Mouse (Mus musculus) heart, adult 2 months (tissue): ENCODE results near the gene Tshr. TPM values are rescaled to one million over a fixed set of nuclear protein-coding genes. Genes with fewer than 3 reads are reported as not detected.
"Not testable (repeated sequence)": the region's sequence is repeated elsewhere in the genome, so short reads cannot be mapped to it uniquely, and the experiment has no call there.

Experiments used
- DNase-seq, 2 experiments: peaks; one replicate each; pipeline ENCODE4 v3.0.0; 2021
- H3K27ac ChIP-seq: fragments of 200-600 bp; 2 replicates; pipeline ENCODE4 v1.8.1; 2022
- H3K27me3 ChIP-seq: fragments of 200-500 bp; 2 replicates; pipeline ENCODE4 v1.6.1; 2012; ENCODE audit warnings: mild to moderate bottlenecking, low read length, inconsistent platforms, mixed read lengths; ENCODE audit not compliant: control insufficient read depth, insufficient read depth
- H3K36me3 ChIP-seq: fragments of 200-500 bp; 2 replicates; pipeline ENCODE4 v1.6.1; 2012; ENCODE audit warnings: low read length, inconsistent platforms; ENCODE audit not compliant: control insufficient read depth, insufficient read depth
- H3K4me1 ChIP-seq: fragments of 200-500 bp; 2 replicates; pipeline ENCODE4 v1.6.1; 2011; ENCODE audit warnings: low read length; ENCODE audit not compliant: control insufficient read depth, insufficient read depth
- H3K4me3 ChIP-seq: fragments of 200-600 bp; 2 replicates; pipeline ENCODE4 v1.8.1; 2022
- H3K79me2 ChIP-seq: fragments of 200-500 bp; replicated peaks from 2 replicates; pipeline ENCODE4 v1.6.1; 2012; ENCODE audit warnings: mild to moderate bottlenecking, inconsistent platforms, low read length, moderate library complexity, mixed read lengths; ENCODE audit not compliant: control insufficient read depth, insufficient read depth
- H3K9ac ChIP-seq: fragments of 200-500 bp; 2 replicates; pipeline ENCODE4 v1.6.1; 2012; ENCODE audit warnings: low read depth, mild to moderate bottlenecking, control low read depth, inconsistent platforms, low read length, mixed read lengths
- CTCF ChIP-seq: fragments of 200-600 bp; IDR thresholded peaks from 2 replicates; pipeline ENCODE4 v1.8.1; 2022; ENCODE audit warnings: antibody characterized with exemption, mild to moderate bottlenecking, moderate library complexity
- EP300 ChIP-seq: fragments of 200-500 bp; IDR thresholded peaks from 2 replicates; pipeline ENCODE4 v1.6.1; 2011; ENCODE audit warnings: low read depth, low read length, control low read depth; ENCODE audit not compliant: insufficient read depth
- POLR2A ChIP-seq: fragments of 200-500 bp; IDR thresholded peaks from 2 replicates; pipeline ENCODE4 v1.6.1; 2011; ENCODE audit warnings: mild to moderate bottlenecking, low read depth, low read length, control low read depth; ENCODE audit not compliant: insufficient read depth
- WGBS: fragments of 180-500 bp; shearing (Covaris S2); methylation state at CpG from one replicate; pipeline ENCODE4 v1.1.7; 2018; 5-methylcytosine and 5-hydroxymethylcytosine counted together
- intact Hi-C: fragments of 180-260 bp; cut with DNase I; formaldehyde crosslinking; loops from one replicate; pipeline ENCODE4 v1.15.1; 2025
- polyA plus RNA-seq: library from polyadenylated mRNA; depleted of rRNA; stranded (reverse); fragments of >200 nt; gene quantifications from 2 replicates; pipeline ENCODE4 v1.2.3, GENCODE M21; 2012
- total RNA-seq, 2 experiments: library from RNA; stranded (reverse); gene quantifications; 2 replicates each; pipeline ENCODE4 v1.2.3; 2021

Tshr gene
- total and polyA plus RNA-seq, 3 experiments = 0.16 to 0.45 (median 0.41) TPM

DNA sequence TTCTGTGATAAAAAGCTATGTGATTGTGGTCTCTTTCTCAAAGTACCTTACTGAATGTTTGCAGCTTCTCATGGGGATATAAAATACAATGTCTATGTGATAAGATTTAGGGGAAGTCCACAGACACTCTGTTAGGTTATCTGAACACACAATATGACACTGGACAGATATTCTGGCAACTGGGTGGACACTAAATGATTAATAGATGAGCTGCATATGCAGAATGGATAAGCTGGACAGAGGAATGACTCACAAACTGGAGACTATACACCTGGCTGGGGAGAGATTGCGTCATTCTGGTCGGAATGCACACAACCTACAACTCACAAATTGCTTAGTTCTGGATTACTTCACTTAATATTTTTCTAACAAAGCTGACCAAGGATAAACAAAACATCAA is 195.3 kb downstream of the Tshr start:
- H3K4me3 ChIP-seq = no peak overlapping the region
- peaks cover 7% of the 10 kb centered on the region for H3K4me1 ChIP-seq
- no peaks in the 10 kb centered on the region for H3K27me3 ChIP-seq
- TF ChIP-seq POLR2A (no peak), EP300 (no peak), CTCF (no peak)
- intact Hi-C loops = no loop called here
- H3K36me3 ChIP-seq = peaks cover 21% of the 10 kb centered on the region
- DNase-seq = no peak
- 96% methylated on average over 2 of the region's 2 CpGs for WGBS
- H3K79me2 ChIP-seq = no peaks in the 10 kb centered on the region
- no peak overlapping the region for H3K9ac ChIP-seq
- H3K27ac ChIP-seq = no peak overlapping the region

- TF ChIP-seq CTCF = no peak
- TF ChIP-seq POLR2A = no peak
- no peak for TF ChIP-seq EP300
- intact Hi-C loops = no loop called here
Observed at GRCm38 (mm10) chr12:91581204-91582070, 197.1 kb downstream of the Tshr start.

DNA sequence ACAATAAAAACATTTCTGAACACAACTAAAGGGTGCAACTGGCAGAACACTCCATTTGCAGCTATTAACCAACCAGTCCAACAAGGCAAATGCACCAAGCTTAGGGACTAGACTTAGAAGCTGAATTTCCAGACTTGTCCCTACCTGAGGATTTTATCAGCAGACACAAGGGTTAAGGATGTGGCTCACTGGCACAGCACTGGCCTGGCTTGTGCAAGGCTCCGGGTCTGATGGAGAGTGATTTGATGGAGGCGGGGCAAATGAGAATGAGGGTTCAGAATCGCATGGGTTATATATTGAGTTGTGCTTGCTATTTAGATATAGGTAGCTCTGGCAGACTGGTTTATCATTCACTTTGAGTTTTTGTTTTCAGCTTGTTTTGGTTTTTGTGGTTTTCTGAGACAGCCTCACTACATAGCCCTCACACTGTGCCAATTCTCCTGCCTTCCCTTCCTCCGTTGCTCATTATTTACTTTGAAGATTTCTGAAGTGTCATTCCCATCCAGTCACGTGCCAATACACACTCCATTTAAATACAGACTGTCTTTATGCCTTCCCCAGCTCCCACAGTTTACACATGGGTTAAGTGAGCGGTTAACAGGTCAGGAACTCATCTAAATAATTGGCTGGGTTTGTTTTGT is 198.1 kb downstream of the Tshr start:
- 73% methylated on average over 6 of the region's 6 CpGs for WGBS
- DNase-seq = no peak
- no peak overlapping the region for H3K9ac ChIP-seq
- peaks cover 26% of the 10 kb centered on the region for H3K36me3 ChIP-seq
- TF ChIP-seq CTCF (no peak), POLR2A (no peak), EP300 (no peak)
- no peak overlapping the region for H3K27ac ChIP-seq
- no peaks in the 10 kb centered on the region for H3K79me2 ChIP-seq
- no peak overlapping the region for H3K4me3 ChIP-seq
- peaks cover 7% of the 10 kb centered on the region for H3K4me1 ChIP-seq
- intact Hi-C loops = no loop called here
- H3K27me3 ChIP-seq = no peaks in the 10 kb centered on the region

More at GRCm38 (mm10) chr12:91581204-91582070, 197.1 kb downstream of the Tshr start:
- no peaks in the 10 kb centered on the region for H3K79me2 ChIP-seq
- no peaks in the 10 kb centered on the region for H3K27me3 ChIP-seq
- WGBS = 72% methylated on average over 6 of the region's 6 CpGs
- H3K27ac ChIP-seq = no peak overlapping the region
- H3K4me1 ChIP-seq = peaks cover 7% of the 10 kb centered on the region
- peaks cover 21% of the 10 kb centered on the region for H3K36me3 ChIP-seq
- H3K9ac ChIP-seq = no peak overlapping the region
- DNase-seq = no peak
- no peak overlapping the region for H3K4me3 ChIP-seq

GRCm38 (mm10) chr12:91583409-91583808 is 199.0 kb downstream of the Tshr start:
- Histone ChIP-seq H3K4me3 (no peak overlapping the region), H3K27me3 (no peaks in the 10 kb centered on the region), H3K4me1 (peaks cover 7% of the 10 kb centered on the region), H3K27ac (no peak overlapping the region), H3K36me3 (peaks cover 29% of the 10 kb centered on the region), H3K9ac (no peak overlapping the region), H3K79me2 (no peaks in the 10 kb centered on the region)
- TF ChIP-seq EP300 (no peak), CTCF (no peak), POLR2A (no peak)
- 60% methylated on average over 6 of the region's 6 CpGs for WGBS
- intact Hi-C loops = no loop called here
- DNase-seq = no peak

- Histone ChIP-seq H3K4me3 (no peak overlapping the region), H3K27me3 (no peaks in the 10 kb centered on the region), H3K79me2 (no peaks in the 10 kb centered on the region), H3K4me1 (peaks cover 7% of the 10 kb centered on the region), H3K9ac (no peak overlapping the region), H3K27ac (no peak overlapping the region), H3K36me3 (peaks cover 26% of the 10 kb centered on the region)
- WGBS = 81% methylated on average over 3 of the region's 3 CpGs
- TF ChIP-seq POLR2A (no peak), EP300 (no peak), CTCF (no peak)
- intact Hi-C loops = loop anchor here (5.0 kb wide), 1 partner anchor 262 kb away; the partner anchor contains the start of gene Sel1l
- DNase-seq = no peak
Observed at GRCm38 (mm10) chr12:91585206-91585605, 200.8 kb downstream of the Tshr start.

DNA sequence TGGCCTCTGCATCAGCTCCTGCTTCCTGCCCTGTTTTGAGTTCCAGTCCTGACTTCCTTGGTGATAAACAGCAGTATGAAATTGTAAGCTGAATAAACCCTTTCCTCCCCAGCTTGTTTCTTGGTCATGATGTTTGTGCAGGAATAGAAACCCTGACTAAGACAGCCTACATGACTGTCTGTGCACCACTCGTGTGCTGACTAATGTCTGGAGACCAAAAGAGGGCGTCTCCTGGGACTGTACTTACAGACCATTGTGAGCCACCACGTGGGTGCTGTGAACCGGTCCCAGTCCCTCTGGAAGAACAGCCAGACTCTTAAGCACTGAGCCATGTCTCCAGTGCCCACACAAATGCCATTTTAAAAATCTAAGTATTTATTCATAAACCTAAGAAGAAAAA is 201.5 kb downstream of the Tshr start:
- H3K79me2 ChIP-seq, H3K4me3 ChIP-seq, DNase-seq, H3K4me1 ChIP-seq, H3K27me3 ChIP-seq, H3K27ac ChIP-seq, H3K9ac ChIP-seq: not testable (repeated sequence)
- peaks cover 24% of the 10 kb centered on the region for H3K36me3 ChIP-seq
- intact Hi-C loops = loop anchor here (5.0 kb wide), 1 partner anchor 261 kb away; the partner anchor contains the start of gene Sel1l
- WGBS = 93% methylated on average over 4 of the region's 4 CpGs
